Mouse (Mus musculus) hindbrain, embryonic 16.5 days (tissue): Measurements from ENCODE around the gene Nfkbil1. TPM values are rescaled to one million over a fixed set of nuclear protein-coding genes. Genes with fewer than 3 reads are reported as not detected.

Experiments
- ATAC-seq: fragments of 200-750 bp; cut with Nextera tagmentation; 2 replicates; pipeline ENCODE4 v1.8.0; 2017; ENCODE audit warnings: moderate TSS enrichment, moderate library complexity
- H3K27ac ChIP-seq: fragments of 300-500 bp; sonication (generic); 2 replicates; pipeline ENCODE4 v1.5.1; 2014; ENCODE audit warnings: low read depth, mild to moderate bottlenecking, control low read depth, low read length, moderate library complexity
- H3K27me3 ChIP-seq: fragments of 300-500 bp; sonication (generic); replicated peaks from 2 replicates; pipeline ENCODE4 v1.6.1; 2014; ENCODE audit warnings: low read length; ENCODE audit not compliant: control insufficient read depth, insufficient read depth
- H3K36me3 ChIP-seq: fragments of 300-500 bp; sonication (generic); 2 replicates; pipeline ENCODE4 v1.6.1; 2014; ENCODE audit warnings: mild to moderate bottlenecking, low read length, moderate library complexity, mixed read lengths; ENCODE audit not compliant: control insufficient read depth, insufficient read depth
- H3K4me1 ChIP-seq: fragments of 300-500 bp; sonication (generic); 2 replicates; pipeline ENCODE4 v1.6.1; 2014; ENCODE audit warnings: low read depth, low read length; ENCODE audit not compliant: control insufficient read depth, insufficient read depth
- H3K4me2 ChIP-seq: fragments of 300-500 bp; sonication (generic); 2 replicates; pipeline ENCODE4 v1.6.1; 2014; ENCODE audit warnings: mild to moderate bottlenecking, low read length, control low read depth, moderate library complexity
- H3K4me3 ChIP-seq: fragments of 300-500 bp; sonication (generic); 2 replicates; pipeline ENCODE4 v1.5.1; 2014; ENCODE audit warnings: mild to moderate bottlenecking, low read length, control low read depth, moderate library complexity
- H3K9ac ChIP-seq: fragments of 300-500 bp; sonication (generic); 2 replicates; pipeline ENCODE4 v1.6.1; 2014; ENCODE audit warnings: low read depth, mild to moderate bottlenecking, control low read depth, low read length, moderate library complexity
- H3K9me3 ChIP-seq: fragments of 300-500 bp; sonication (generic); 2 replicates; pipeline ENCODE4 v1.6.1; 2014; ENCODE audit warnings: mild to moderate bottlenecking, low read length, moderate library complexity; ENCODE audit not compliant: control insufficient read depth
- WGBS: fragments of 180-500 bp; shearing (Covaris S2); extraction: QIAGEN DNeasy Blood & Tissue Kit; methylation state at CpG from one replicate; pipeline ENCODE4 v1.1.7; 2014; 5-methylcytosine and 5-hydroxymethylcytosine counted together
- polyA plus RNA-seq: library from polyadenylated mRNA; unstranded; fragments of >200 nt; fragmentation: Nextera tagmentation; extraction: Ambion mirVana; gene quantifications from 2 replicates; pipeline ENCODE4 v1.2.1, GENCODE M21; 2015

The Nfkbil1 gene
- polyA plus RNA-seq, 1 experiment from 2014 or later = 9.8 TPM

- Histone ChIP-seq H3K4me3 (peak within 1 kb of the TSS; percentile 47), H3K27me3 (peaks cover 25% of the 10 kb centered on the region), H3K4me1 (peaks cover 8% of the 10 kb centered on the region; the same call in 1 of the 2 replicates), H3K9me3 (no peaks in the 10 kb centered on the region), H3K27ac (no peak within 1 kb of the TSS), H3K9ac (no peak within 1 kb of the TSS), H3K4me2 (peak within 1 kb of the TSS; percentile 80; the same call in 1 of the 2 replicates), H3K36me3 (no peaks in the 10 kb centered on the region)
- ATAC-seq = no peak
- 69% methylated on average over 25 of the region's 28 CpGs for WGBS
Observed at GRCm38 (mm10) chr17:35193881-35194843, 41.4 kb downstream of the Nfkbil1 start, which contains the start of gene Ltb. Ltb (plus strand) TSS chr17:35194439.

GRCm38 (mm10) chr17:35192924-35193323 lies 42.7 kb downstream of the Nfkbil1 start:
- Histone ChIP-seq H3K36me3 (no peaks in the 10 kb centered on the region), H3K9ac (no peak overlapping the region), H3K27me3 (peaks cover 25% of the 10 kb centered on the region), H3K4me1 (peaks cover 8% of the 10 kb centered on the region; the same call in 1 of the 2 replicates), H3K4me2 (no peak overlapping the region), H3K9me3 (no peaks in the 10 kb centered on the region), H3K27ac (no peak overlapping the region), H3K4me3 (no peak overlapping the region)
- ATAC-seq = no peak
- 88% methylated on average over 5 of the region's 5 CpGs for WGBS

DNA sequence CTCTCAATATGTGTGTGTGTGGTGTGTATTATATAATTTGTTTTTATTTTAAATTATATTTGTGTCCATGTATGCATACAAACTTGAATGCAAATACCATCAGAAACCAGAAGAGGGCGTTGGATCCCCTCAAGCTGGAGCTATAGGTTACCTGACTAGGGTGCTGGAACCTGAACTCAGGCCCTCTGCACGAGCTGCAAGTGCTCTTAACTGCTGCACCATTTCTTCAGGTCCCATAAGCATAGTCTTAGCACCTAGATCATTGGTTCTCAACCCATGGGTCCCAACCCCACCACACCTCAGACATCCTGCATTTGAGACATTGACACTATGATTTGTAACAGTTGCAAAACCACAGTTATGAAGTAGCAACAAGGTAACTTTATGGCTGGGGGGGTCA lies 43.9 kb downstream of the Nfkbil1 start:
- H3K4me2 ChIP-seq = no peak overlapping the region
- 62% methylated on average over 2 of the region's 2 CpGs for WGBS
- H3K9me3 ChIP-seq = no peaks in the 10 kb centered on the region

GRCm38 (mm10) chr17:35190096-35190495 lies 45.5 kb downstream of the Nfkbil1 start:
- ATAC-seq = no peak
- H3K27me3 ChIP-seq = peaks cover 8% of the 10 kb centered on the region
- H3K4me1 ChIP-seq = peaks cover 2% of the 10 kb centered on the region; the same call in 1 of the 2 replicates
- no peak overlapping the region for H3K27ac ChIP-seq
- no peaks in the 10 kb centered on the region for H3K36me3 ChIP-seq
- no peak overlapping the region for H3K4me3 ChIP-seq
- WGBS = 79% methylated on average over 4 of the region's 4 CpGs
- no peaks in the 10 kb centered on the region for H3K9me3 ChIP-seq
- no peak overlapping the region for H3K9ac ChIP-seq
- no peak overlapping the region for H3K4me2 ChIP-seq

More for the DNA sequence above, 43.9 kb downstream of the Nfkbil1 start:
- no peak for ATAC-seq
- Histone ChIP-seq H3K4me3 (no peak overlapping the region), H3K36me3 (no peaks in the 10 kb centered on the region), H3K9ac (no peak overlapping the region), H3K27ac (no peak overlapping the region), H3K4me1 (peaks cover 8% of the 10 kb centered on the region; the same call in 1 of the 2 replicates), H3K27me3 (peaks cover 22% of the 10 kb centered on the region)

DNA sequence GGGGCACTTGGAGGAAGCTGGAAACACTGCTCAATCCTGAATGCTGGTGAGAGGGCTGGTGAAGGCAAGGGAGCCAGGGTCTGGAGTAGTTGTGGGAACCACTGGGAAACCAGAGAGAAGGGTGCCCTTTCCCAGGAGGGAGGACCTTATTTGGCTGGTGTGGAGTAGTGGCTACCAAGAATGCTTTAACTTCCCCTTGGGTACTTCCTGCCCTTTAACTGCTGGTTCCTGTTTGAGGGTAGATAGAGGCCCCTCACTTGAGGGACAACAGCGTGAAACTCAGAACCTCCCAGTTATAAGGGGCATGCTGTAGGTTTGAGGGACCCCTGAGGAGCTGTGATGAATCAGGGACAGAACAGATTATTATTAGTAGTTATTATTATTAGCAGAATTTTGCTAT lies 46.4 kb downstream of the Nfkbil1 start:
- H3K27ac ChIP-seq = no peak overlapping the region
- no peak overlapping the region for H3K4me3 ChIP-seq
- no peak overlapping the region for H3K9ac ChIP-seq
- H3K4me1 ChIP-seq = peaks cover 2% of the 10 kb centered on the region; the same call in 1 of the 2 replicates
- no peak for ATAC-seq
- peaks cover 2% of the 10 kb centered on the region; the same call in 1 of the 2 replicates for H3K27me3 ChIP-seq
- H3K9me3 ChIP-seq = no peaks in the 10 kb centered on the region
- H3K4me2 ChIP-seq = no peak overlapping the region
- 59% methylated on average over 1 of the region's 1 CpGs for WGBS
- no peaks in the 10 kb centered on the region for H3K36me3 ChIP-seq

DNA sequence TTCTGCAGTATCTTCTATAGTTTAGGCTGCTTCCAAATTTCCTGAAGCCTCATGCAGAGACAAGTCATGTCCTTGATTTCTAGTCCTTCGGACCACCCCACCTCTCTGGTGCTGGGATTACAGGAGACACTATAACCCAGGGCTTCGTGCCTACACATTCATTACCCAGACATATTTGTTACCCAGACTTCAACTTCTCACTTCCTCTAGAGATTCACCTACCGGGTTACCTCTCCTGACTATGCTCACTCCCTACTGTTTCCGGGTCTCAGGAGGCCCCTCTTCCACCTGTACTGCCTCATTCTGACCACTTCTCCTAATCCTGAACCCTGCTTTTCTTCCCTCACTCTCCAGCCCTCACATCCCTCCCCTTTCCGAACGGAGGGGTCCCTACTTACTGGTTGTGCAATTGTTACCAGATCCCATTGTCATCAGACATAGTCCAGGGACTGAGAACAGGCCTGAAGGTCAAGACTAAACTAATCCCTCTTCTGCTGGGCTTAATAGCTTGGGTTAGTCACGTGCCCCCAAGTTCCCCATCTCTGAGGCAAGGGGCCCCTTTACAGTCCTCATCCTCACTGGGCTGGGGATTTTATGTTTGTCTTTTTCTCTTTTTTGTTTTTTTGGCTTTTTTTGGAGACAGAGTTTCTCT lies 47.5 kb downstream of the Nfkbil1 start, which contains the start of gene Lst1:
Gene Lst1 (minus strand): TSS at position 481 of the 652 bp plus-strand sequence.
- H3K27ac ChIP-seq = no peak within 1 kb of the TSS

DNA sequence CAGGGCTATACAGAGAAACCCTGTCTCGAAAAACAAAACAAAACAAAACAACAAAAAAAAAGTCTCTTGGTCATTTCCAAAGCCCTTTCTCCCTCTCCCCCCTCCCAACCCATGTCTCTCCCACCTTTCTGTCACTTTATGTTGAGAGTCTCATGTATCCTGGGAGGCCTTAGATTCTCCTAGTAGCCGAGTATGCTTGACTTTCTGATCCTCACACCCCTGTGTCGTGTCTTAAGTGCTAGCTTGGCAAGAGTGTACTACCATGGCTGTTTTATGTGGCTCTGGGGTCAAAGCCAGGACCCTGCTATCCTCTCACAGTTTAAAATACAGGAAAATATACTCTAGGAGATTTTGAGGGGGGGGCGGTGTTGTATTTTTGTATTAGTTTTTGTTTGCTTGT lies 48.2 kb downstream of the Nfkbil1 start:
- Histone ChIP-seq H3K27me3 (no peaks in the 10 kb centered on the region), H3K4me3 (no peak overlapping the region), H3K9ac (no peak overlapping the region), H3K9me3 (no peaks in the 10 kb centered on the region), H3K4me1 (peaks cover 2% of the 10 kb centered on the region; the same call in 1 of the 2 replicates), H3K4me2 (no peak overlapping the region), H3K36me3 (no peaks in the 10 kb centered on the region), H3K27ac (no peak overlapping the region)
- WGBS = 83% methylated on average over 4 of the region's 4 CpGs
- no peak for ATAC-seq

More for the DNA sequence above, 47.5 kb downstream of the Nfkbil1 start, which contains the start of gene Lst1:
- Histone ChIP-seq H3K27me3 (no peaks in the 10 kb centered on the region), H3K4me2 (no peak within 1 kb of the TSS), H3K4me3 (no peak within 1 kb of the TSS), H3K36me3 (no peaks in the 10 kb centered on the region), H3K9me3 (no peaks in the 10 kb centered on the region), H3K4me1 (peaks cover 2% of the 10 kb centered on the region; the same call in 1 of the 2 replicates), H3K9ac (no peak within 1 kb of the TSS)
- WGBS = 79% methylated on average over 7 of the region's 7 CpGs
- no peak for ATAC-seq

DNA sequence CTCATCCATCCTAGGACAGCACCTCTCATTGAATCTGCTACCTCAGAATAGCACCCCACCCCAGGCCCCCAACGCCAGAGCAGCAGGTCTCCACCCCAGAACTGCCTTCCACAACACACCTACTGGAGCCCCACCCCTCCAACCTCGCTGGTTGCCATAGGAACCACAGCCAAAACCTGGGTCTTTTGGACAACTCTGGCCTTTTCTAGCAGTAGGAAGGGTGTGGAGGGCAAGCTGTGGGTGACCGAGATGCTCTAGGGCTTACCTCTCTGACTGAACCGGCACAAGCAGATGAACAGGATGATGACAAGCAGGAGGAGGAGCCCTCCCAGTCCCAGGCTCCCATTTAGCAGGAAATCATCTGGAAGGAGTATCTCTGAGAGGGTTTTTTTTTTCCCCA lies 48.9 kb downstream of the Nfkbil1 start:
- peak overlapping the region; percentile 65 for H3K4me2 ChIP-seq
- H3K27me3 ChIP-seq = no peaks in the 10 kb centered on the region
- peaks cover 2% of the 10 kb centered on the region; the same call in 1 of the 2 replicates for H3K4me1 ChIP-seq
- peak overlapping the region; percentile 57 for H3K9ac ChIP-seq
- H3K36me3 ChIP-seq = no peaks in the 10 kb centered on the region
- 1% methylated on average over 4 of the region's 4 CpGs for WGBS
- H3K4me3 ChIP-seq = peak overlapping the region; percentile 36
- no peaks in the 10 kb centered on the region for H3K9me3 ChIP-seq
- H3K27ac ChIP-seq = peak overlapping the region; percentile 82
- peak; percentile 46; the same call in 1 of the 2 replicates for ATAC-seq
